Mouse (Mus musculus) C2C12 (cell line): Measurements from ENCODE around the gene Psmd6.

Experiments used
- CEBPB ChIP-seq: IDR thresholded peaks from one replicate; pipeline ENCODE4 v1.6.1; 2011; ENCODE audit warnings: low read depth, mild to moderate bottlenecking, control low read depth, moderate library complexity
- CTCF ChIP-seq: IDR thresholded peaks from one replicate; pipeline ENCODE4 v1.5.1; 2011; ENCODE audit not compliant: control insufficient read depth, insufficient read depth, insufficient read length
- FOSL1 ChIP-seq: IDR thresholded peaks from one replicate; pipeline ENCODE4 v1.8.0; 2011; ENCODE audit warnings: mild to moderate bottlenecking, low read length; ENCODE audit not compliant: poor library complexity, insufficient read depth, severe bottlenecking
- MAX ChIP-seq: IDR thresholded peaks from one replicate; pipeline ENCODE4 v1.6.1; 2011; ENCODE audit warnings: mild to moderate bottlenecking, control low read depth
- MYOD1 ChIP-seq: IDR thresholded peaks from one replicate; pipeline ENCODE4 v1.6.1; 2011; ENCODE audit warnings: low read depth; ENCODE audit not compliant: control insufficient read depth, insufficient read length
- MYOG ChIP-seq: IDR thresholded peaks from one replicate; pipeline ENCODE4 v1.6.1; 2011; ENCODE audit not compliant: control insufficient read depth, insufficient read length; ENCODE audit errors: extremely low read depth
- USF1 ChIP-seq: IDR thresholded peaks from one replicate; pipeline ENCODE4 v1.6.1; 2011; ENCODE audit warnings: low read depth, mild to moderate bottlenecking, control low read depth, moderate library complexity

- no peak for TF ChIP-seq USF1
- TF ChIP-seq CTCF = no peak
- TF ChIP-seq MAX = no peak
- TF ChIP-seq MYOD1 = no peak
- TF ChIP-seq CEBPB = no peak
- TF ChIP-seq MYOG = no peak
- TF ChIP-seq FOSL1 = no peak
Measured at GRCm38 (mm10) chr14:14086711-14087263, 34.0 kb downstream of the Psmd6 start.
